Mouse (Mus musculus): Measurements from ENCODE around the gene Il17ra. TPM values are rescaled to one million over a fixed set of nuclear protein-coding genes. Genes with fewer than 3 reads are reported as not detected.

The Il17ra gene
- total and polyA plus RNA-seq, 2 experiments: 3.6 to 20.7 TPM

- Histone ChIP-seq H3K9ac (ENCODE audit: low read depth, low read length) (no peak overlapping the region), H3K27me3 (ENCODE audit: control insufficient read depth, insufficient read depth, low read length) (no peaks in the 10 kb centered on the region)
Measured at GRCm38 (mm10) chr6:120516422-120516821, 53.4 kb downstream of the Il17ra start.

GRCm38 (mm10) chr6:120516879-120517278 is 53.8 kb downstream of the Il17ra start:
- Histone ChIP-seq H3K79me2 (ENCODE audit: control insufficient read depth, insufficient read depth, low read length) (no peaks in the 10 kb centered on the region), H3K4me1 (ENCODE audit: control insufficient read depth, insufficient read depth, low read length) (no peaks in the 10 kb centered on the region), H3K27ac (replicated peaks; ENCODE audit: insufficient read depth, low read depth, low read length) (no peak overlapping the region), H3K9ac (ENCODE audit: low read depth, low read length) (no peak overlapping the region), H3K27me3 (ENCODE audit: control insufficient read depth, insufficient read depth, low read length) (no peaks in the 10 kb centered on the region), H3K36me3 (ENCODE audit: control insufficient read depth, insufficient read depth, low read length) (peaks cover 2% of the 10 kb centered on the region; the same call in 1 of the 2 replicates), H3K4me3 (ENCODE audit: insufficient read depth, low read depth, low read length) (no peak overlapping the region)
- no peak for TF ChIP-seq POLR2A (IDR thresholded peaks at IDR 0.05; ENCODE audit: extremely low read depth, insufficient read depth, low read length)
- no peak for TF ChIP-seq CTCF (IDR thresholded peaks at IDR 0.05; ENCODE audit: low read depth, low read length)
- DNase-seq (ENCODE audit: extremely low read depth, low read depth, low spot score): no peak
- WGBS: 86% methylated on average over 6 of the region's 6 CpGs

More at GRCm38 (mm10) chr6:120516422-120516821, 53.4 kb downstream of the Il17ra start:
- TF ChIP-seq POLR2A (IDR thresholded peaks at IDR 0.05; ENCODE audit: extremely low read depth, insufficient read depth, low read length) (no peak), CTCF (IDR thresholded peaks at IDR 0.05; ENCODE audit: low read depth, low read length) (no peak)
- WGBS: 85% methylated on average over 4 of the region's 4 CpGs
- DNase-seq (ENCODE audit: extremely low read depth, low read depth, low spot score): no peak
- Histone ChIP-seq H3K4me1 (ENCODE audit: control insufficient read depth, insufficient read depth, low read length) (no peaks in the 10 kb centered on the region), H3K4me3 (ENCODE audit: insufficient read depth, low read depth, low read length) (no peak overlapping the region), H3K79me2 (ENCODE audit: control insufficient read depth, insufficient read depth, low read length) (no peaks in the 10 kb centered on the region), H3K27ac (replicated peaks; ENCODE audit: insufficient read depth, low read depth, low read length) (no peak overlapping the region), H3K36me3 (ENCODE audit: control insufficient read depth, insufficient read depth, low read length) (peaks cover 2% of the 10 kb centered on the region; the same call in 1 of the 2 replicates)

GRCm38 (mm10) chr6:120517311-120517710 is 54.3 kb downstream of the Il17ra start:
- Histone ChIP-seq H3K27ac (replicated peaks; ENCODE audit: insufficient read depth, low read depth, low read length) (no peak overlapping the region), H3K4me1 (ENCODE audit: control insufficient read depth, insufficient read depth, low read length) (no peaks in the 10 kb centered on the region), H3K79me2 (ENCODE audit: control insufficient read depth, insufficient read depth, low read length) (no peaks in the 10 kb centered on the region), H3K36me3 (ENCODE audit: control insufficient read depth, insufficient read depth, low read length) (peaks cover 3% of the 10 kb centered on the region; the same call in 1 of the 2 replicates), H3K9ac (ENCODE audit: low read depth, low read length) (no peak overlapping the region), H3K4me3 (ENCODE audit: insufficient read depth, low read depth, low read length) (no peak overlapping the region), H3K27me3 (ENCODE audit: control insufficient read depth, insufficient read depth, low read length) (no peaks in the 10 kb centered on the region)
- DNase-seq (ENCODE audit: extremely low read depth, low read depth, low spot score): no peak
- WGBS: 96% methylated on average over 5 of the region's 5 CpGs
- TF ChIP-seq CTCF (IDR thresholded peaks at IDR 0.05; ENCODE audit: low read depth, low read length) (no peak), POLR2A (IDR thresholded peaks at IDR 0.05; ENCODE audit: extremely low read depth, insufficient read depth, low read length) (no peak)

- no peak overlapping the region for H3K9ac ChIP-seq (ENCODE audit: low read depth, low read length)
- 93% methylated on average over 5 of the region's 5 CpGs for WGBS
Measured at GRCm38 (mm10) chr6:120519647-120520046, 56.6 kb downstream of the Il17ra start.

GRCm38 (mm10) chr6:120524796-120525195 is 61.7 kb downstream of the Il17ra start:
- Histone ChIP-seq H3K9ac (ENCODE audit: low read depth, low read length) (no peak overlapping the region), H3K27me3 (ENCODE audit: control insufficient read depth, insufficient read depth, low read length) (no peaks in the 10 kb centered on the region), H3K79me2 (ENCODE audit: control insufficient read depth, insufficient read depth, low read length) (peaks cover 4% of the 10 kb centered on the region; the same call in 1 of the 2 replicates), H3K4me3 (ENCODE audit: insufficient read depth, low read depth, low read length) (no peak overlapping the region), H3K27ac (replicated peaks; ENCODE audit: insufficient read depth, low read depth, low read length) (no peak overlapping the region), H3K4me1 (ENCODE audit: control insufficient read depth, insufficient read depth, low read length) (no peaks in the 10 kb centered on the region), H3K36me3 (ENCODE audit: control insufficient read depth, insufficient read depth, low read length) (0 out of 2 replicates have a peak, but pooled peaks cover 4% of the 10 kb centered on the region)
- TF ChIP-seq CTCF (IDR thresholded peaks at IDR 0.05; ENCODE audit: low read depth, low read length): no peak
- TF ChIP-seq POLR2A (IDR thresholded peaks at IDR 0.05; ENCODE audit: extremely low read depth, insufficient read depth, low read length): no peak
- no peak for DNase-seq (ENCODE audit: extremely low read depth, low read depth, low spot score)
- WGBS: 87% methylated on average over 5 of the region's 5 CpGs

More at GRCm38 (mm10) chr6:120519647-120520046, 56.6 kb downstream of the Il17ra start:
- Histone ChIP-seq H3K79me2 (ENCODE audit: control insufficient read depth, insufficient read depth, low read length) (no peaks in the 10 kb centered on the region), H3K36me3 (ENCODE audit: control insufficient read depth, insufficient read depth, low read length) (peaks cover 4% of the 10 kb centered on the region; the same call in 1 of the 2 replicates), H3K4me3 (ENCODE audit: insufficient read depth, low read depth, low read length) (no peak overlapping the region), H3K4me1 (ENCODE audit: control insufficient read depth, insufficient read depth, low read length) (no peaks in the 10 kb centered on the region), H3K27me3 (ENCODE audit: control insufficient read depth, insufficient read depth, low read length) (no peaks in the 10 kb centered on the region), H3K27ac (replicated peaks; ENCODE audit: insufficient read depth, low read depth, low read length) (no peak overlapping the region)
- no peak for DNase-seq (ENCODE audit: extremely low read depth, low read depth, low spot score)
- TF ChIP-seq CTCF (IDR thresholded peaks at IDR 0.05; ENCODE audit: low read depth, low read length) (no peak), POLR2A (IDR thresholded peaks at IDR 0.05; ENCODE audit: extremely low read depth, insufficient read depth, low read length) (no peak)

GRCm38 (mm10) chr6:120529123-120529522 is 66.1 kb downstream of the Il17ra start:
- Histone ChIP-seq H3K9ac (ENCODE audit: low read depth, low read length) (no peak overlapping the region), H3K79me2 (ENCODE audit: control insufficient read depth, insufficient read depth, low read length) (peaks cover 10% of the 10 kb centered on the region), H3K27me3 (ENCODE audit: control insufficient read depth, insufficient read depth, low read length) (no peaks in the 10 kb centered on the region), H3K36me3 (ENCODE audit: control insufficient read depth, insufficient read depth, low read length) (no peaks in the 10 kb centered on the region), H3K4me3 (ENCODE audit: insufficient read depth, low read depth, low read length) (no peak overlapping the region), H3K27ac (replicated peaks; ENCODE audit: insufficient read depth, low read depth, low read length) (no peak overlapping the region), H3K4me1 (ENCODE audit: control insufficient read depth, insufficient read depth, low read length) (peaks cover 4% of the 10 kb centered on the region; the same call in 1 of the 2 replicates)
- 82% methylated on average over 4 of the region's 4 CpGs for WGBS
- no peak for DNase-seq (ENCODE audit: extremely low read depth, low read depth, low spot score)
- no peak for TF ChIP-seq POLR2A (IDR thresholded peaks at IDR 0.05; ENCODE audit: extremely low read depth, insufficient read depth, low read length)
- TF ChIP-seq CTCF (IDR thresholded peaks at IDR 0.05; ENCODE audit: low read depth, low read length): no peak
